Mouse (Mus musculus) hindbrain, embryonic 15.5 days (tissue): ENCODE measurements around the gene Ubxn2a. TPM values are rescaled to one million over a fixed set of nuclear protein-coding genes. Genes with fewer than 3 reads are reported as not detected.

Source experiments
- ATAC-seq: fragments of 200-750 bp; cut with Nextera tagmentation; 2 replicates; pipeline ENCODE4 v1.8.0; 2017; ENCODE audit warnings: low read depth, moderate number of reproducible peaks, moderate TSS enrichment; ENCODE audit not compliant: low FRiP score
- H3K27ac ChIP-seq: fragments of 300-500 bp; sonication (generic); replicated peaks from 2 replicates; pipeline ENCODE4 v1.5.1; 2015; ENCODE audit warnings: mild to moderate bottlenecking, inconsistent platforms
- H3K27me3 ChIP-seq: fragments of 300-500 bp; sonication (generic); 2 replicates; pipeline ENCODE4 v1.6.1; 2015; ENCODE audit warnings: control low read depth, inconsistent platforms
- H3K36me3 ChIP-seq: fragments of 300-500 bp; sonication (generic); 2 replicates; pipeline ENCODE4 v1.6.1; 2015; ENCODE audit warnings: control low read depth, inconsistent platforms
- H3K4me1 ChIP-seq: fragments of 300-500 bp; sonication (generic); replicated peaks from 2 replicates; pipeline ENCODE4 v1.6.1; 2015; ENCODE audit warnings: control low read depth, inconsistent platforms
- H3K4me2 ChIP-seq: fragments of 300-500 bp; sonication (generic); 2 replicates; pipeline ENCODE4 v1.6.1; 2015; ENCODE audit warnings: moderate library complexity, mild to moderate bottlenecking, inconsistent platforms
- H3K4me3 ChIP-seq: fragments of 300-500 bp; sonication (generic); 2 replicates; pipeline ENCODE4 v1.5.1; 2015; ENCODE audit warnings: mild to moderate bottlenecking, inconsistent platforms
- H3K9ac ChIP-seq: fragments of 300-500 bp; sonication (generic); 2 replicates; pipeline ENCODE4 v1.6.1; 2015; ENCODE audit warnings: inconsistent platforms
- H3K9me3 ChIP-seq: fragments of 300-500 bp; sonication (generic); 2 replicates; pipeline ENCODE4 v1.6.1; 2016; ENCODE audit warnings: control low read depth, inconsistent platforms
- WGBS: fragments of 180-500 bp; shearing (Covaris S2); methylation state at CpG from one replicate; pipeline ENCODE4 v1.1.7; 2015; 5-methylcytosine and 5-hydroxymethylcytosine counted together
- polyA plus RNA-seq: library from polyadenylated mRNA; unstranded; fragments of >200 nt; fragmentation: Nextera tagmentation; extraction: Ambion mirVana; gene quantifications from 2 replicates; pipeline ENCODE4 v1.2.1, GENCODE M21; 2015

Gene Ubxn2a
- polyA plus RNA-seq, 1 experiment from 2014 or later: 44.7 TPM

DNA sequence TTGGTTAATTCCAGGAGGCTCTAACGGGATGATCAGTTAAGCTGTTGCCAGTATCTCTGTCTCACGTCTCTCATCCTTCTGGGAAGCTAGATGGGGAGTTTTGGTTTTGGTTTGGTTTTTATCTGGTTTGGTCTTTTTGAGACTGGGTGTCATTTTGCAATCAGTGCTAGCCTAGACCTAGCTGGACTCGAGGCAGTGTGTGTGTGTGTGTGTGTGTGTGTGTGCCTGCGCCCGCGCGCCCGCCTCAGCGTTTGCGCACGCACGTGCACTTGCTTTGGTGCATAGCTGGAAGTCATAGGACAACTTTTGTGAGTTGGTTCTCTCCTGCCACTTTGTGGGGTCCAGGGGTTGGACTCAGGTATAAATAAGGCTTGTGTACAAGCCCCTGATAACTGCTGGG is 63.8 kb downstream of the Ubxn2a start:
- 0 out of 2 replicates have a peak, but pooled peaks have one; percentile 35 for ATAC-seq
- Histone ChIP-seq H3K36me3 (no peaks in the 10 kb centered on the region; the same call in 1 of the 2 replicates), H3K27me3 (peaks cover 4% of the 10 kb centered on the region; the same call in 1 of the 2 replicates), H3K4me1 (peaks cover 26% of the 10 kb centered on the region), H3K27ac (peak overlapping the region; percentile 53; the same call in 1 of the 2 replicates), H3K4me3 (peak overlapping the region; percentile 71), H3K9ac (peak overlapping the region; percentile 58), H3K4me2 (peak overlapping the region; percentile 65), H3K9me3 (no peaks in the 10 kb centered on the region)
- 0% methylated on average over 12 of the region's 12 CpGs for WGBS

DNA sequence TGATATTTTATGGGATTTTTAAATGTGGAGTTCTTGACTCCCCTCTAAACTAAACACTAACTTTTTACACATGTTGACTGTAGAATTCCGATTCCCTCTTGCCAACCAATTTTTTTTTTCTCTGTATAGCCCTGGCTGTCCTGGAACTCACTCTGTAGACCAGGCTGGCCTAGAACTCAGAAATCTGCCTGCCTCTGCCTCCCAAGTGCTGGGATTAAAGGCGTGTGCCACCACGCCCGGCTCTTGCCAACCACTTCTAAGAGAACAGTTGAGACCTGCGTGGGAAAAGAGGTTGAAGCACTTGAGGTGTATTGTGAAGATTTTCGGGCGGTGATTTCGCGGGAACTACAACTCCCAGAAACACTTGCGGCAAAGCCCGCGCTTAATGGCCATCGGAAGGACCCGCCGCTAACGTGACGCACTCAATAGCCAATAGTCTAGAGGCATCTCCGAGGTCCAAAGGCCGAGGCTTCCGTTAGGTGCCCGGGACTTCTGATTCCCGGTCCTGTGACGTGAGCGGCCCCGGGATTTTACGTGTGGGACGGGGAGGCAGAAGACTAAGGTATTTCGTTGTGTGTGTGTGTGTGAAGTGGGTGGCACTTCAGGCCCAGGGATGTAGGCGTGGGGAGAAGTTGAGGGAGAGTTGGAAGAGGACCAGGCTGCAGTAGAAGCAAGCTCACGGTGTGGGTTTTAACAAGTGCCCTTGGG is 64.5 kb downstream of the Ubxn2a start, which contains the start of gene Wdcp:
Gene Wdcp (plus strand): TSS at position 414 of the 708 bp plus-strand sequence.
- peak within 1 kb of the TSS; percentile 58 for H3K9ac ChIP-seq
- H3K4me1 ChIP-seq: peaks cover 26% of the 10 kb centered on the region
- peaks cover 4% of the 10 kb centered on the region; the same call in 1 of the 2 replicates for H3K27me3 ChIP-seq
- peak; percentile 91 for ATAC-seq
- 1% methylated on average over 30 of the region's 30 CpGs for WGBS
- H3K36me3 ChIP-seq: no peaks in the 10 kb centered on the region
- H3K4me3 ChIP-seq: peak within 1 kb of the TSS; percentile 71
- H3K27ac ChIP-seq: peak within 1 kb of the TSS; percentile 53
- no peaks in the 10 kb centered on the region for H3K9me3 ChIP-seq
- peak within 1 kb of the TSS; percentile 88 for H3K4me2 ChIP-seq

DNA sequence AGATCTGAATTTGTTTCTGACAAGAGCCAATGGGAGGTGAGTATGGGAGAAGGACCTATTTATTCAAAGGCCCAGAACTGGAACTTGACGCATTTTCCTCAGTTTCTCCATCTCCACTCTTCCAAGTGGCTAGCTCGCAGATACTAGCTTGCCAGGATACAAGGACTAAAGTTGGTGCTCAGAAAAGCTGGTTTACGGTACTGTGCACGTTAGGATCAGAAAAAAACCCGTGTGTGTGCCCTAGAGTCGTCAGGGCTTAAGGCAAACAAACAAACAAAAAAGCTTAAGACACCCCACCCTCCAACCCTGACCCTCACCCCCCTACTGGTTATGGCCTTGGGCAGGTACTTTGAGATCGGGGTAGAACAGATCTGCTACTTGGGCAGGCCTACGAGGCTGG is 65.0 kb downstream of the Ubxn2a start:
- Histone ChIP-seq H3K36me3 (no peaks in the 10 kb centered on the region), H3K9me3 (no peaks in the 10 kb centered on the region), H3K27me3 (peaks cover 4% of the 10 kb centered on the region; the same call in 1 of the 2 replicates), H3K4me1 (peaks cover 26% of the 10 kb centered on the region), H3K4me3 (no peak overlapping the region), H3K4me2 (no peak overlapping the region), H3K27ac (no peak overlapping the region), H3K9ac (no peak overlapping the region)
- no peak for ATAC-seq
- WGBS: 88% methylated on average over 8 of the region's 8 CpGs

DNA sequence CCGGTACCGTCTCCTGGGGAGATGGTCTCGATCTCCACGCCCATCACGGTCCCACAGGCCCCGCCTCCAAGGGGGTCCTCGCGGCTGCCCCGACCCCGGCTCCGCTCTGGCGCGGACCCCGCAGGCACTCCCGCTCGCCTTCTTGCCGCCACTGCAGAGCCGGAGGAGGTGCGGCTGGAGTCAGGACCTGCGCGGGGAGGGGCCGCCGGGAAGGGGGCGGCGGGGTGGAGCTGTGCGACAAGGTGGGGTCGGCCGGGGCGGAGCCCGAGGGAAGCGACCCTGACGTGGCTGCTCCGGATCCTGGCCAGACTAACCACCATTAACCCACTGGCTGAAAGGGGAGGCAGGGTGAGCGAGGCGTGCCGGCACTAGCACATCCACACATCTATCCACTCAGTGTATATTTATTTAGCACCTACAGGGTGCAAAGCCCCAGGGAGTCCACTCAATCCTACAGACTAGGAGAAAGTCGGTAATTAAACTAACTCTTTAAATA is 66.1 kb downstream of the Ubxn2a start, which contains the start of gene Fkbp1b:
Gene Fkbp1b (minus strand): TSS at position 200 of the 496 bp plus-strand sequence.
- no peaks in the 10 kb centered on the region for H3K36me3 ChIP-seq
- H3K27me3 ChIP-seq: peaks cover 4% of the 10 kb centered on the region; the same call in 1 of the 2 replicates
- peaks cover 26% of the 10 kb centered on the region for H3K4me1 ChIP-seq
- H3K9ac ChIP-seq: peak within 1 kb of the TSS; percentile 63
- H3K4me2 ChIP-seq: peak within 1 kb of the TSS; percentile 88
- H3K27ac ChIP-seq: no peak within 1 kb of the TSS; the same call in 1 of the 2 replicates
- H3K4me3 ChIP-seq: peak within 1 kb of the TSS; percentile 59
- no peaks in the 10 kb centered on the region for H3K9me3 ChIP-seq
- peak; percentile 61 for ATAC-seq
- WGBS: under 1% methylated on average over 35 of the region's 37 CpGs

DNA sequence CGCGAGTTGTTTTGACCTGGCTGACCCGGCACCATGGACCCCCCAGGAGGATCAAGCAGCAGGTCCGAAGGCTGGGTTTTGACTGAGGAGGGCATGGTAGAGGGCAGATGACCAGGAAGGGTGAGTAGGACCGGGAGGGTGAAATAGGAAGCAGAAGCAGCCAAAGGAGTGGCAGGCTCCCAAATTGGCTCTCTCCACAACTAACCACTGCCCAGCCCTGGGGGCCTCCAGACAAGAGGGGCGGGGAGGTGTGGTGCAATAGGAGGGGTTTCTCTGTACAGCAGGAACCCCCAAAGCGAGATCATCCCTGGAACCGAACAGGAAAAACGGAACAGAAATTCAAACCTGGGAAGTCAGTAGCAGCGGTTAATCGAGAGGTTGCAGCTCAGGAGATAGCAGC is 66.8 kb downstream of the Ubxn2a start:
- Histone ChIP-seq H3K4me3 (peak overlapping the region; percentile 59), H3K27ac (no peak overlapping the region), H3K9ac (peak overlapping the region; percentile 63), H3K4me2 (peak overlapping the region; percentile 88), H3K9me3 (no peaks in the 10 kb centered on the region), H3K36me3 (no peaks in the 10 kb centered on the region), H3K27me3 (peaks cover 4% of the 10 kb centered on the region; the same call in 1 of the 2 replicates), H3K4me1 (peaks cover 26% of the 10 kb centered on the region)
- ATAC-seq: peak; percentile 7; the same call in 1 of the 2 replicates
- WGBS: 1% methylated on average over 11 of the region's 11 CpGs

DNA sequence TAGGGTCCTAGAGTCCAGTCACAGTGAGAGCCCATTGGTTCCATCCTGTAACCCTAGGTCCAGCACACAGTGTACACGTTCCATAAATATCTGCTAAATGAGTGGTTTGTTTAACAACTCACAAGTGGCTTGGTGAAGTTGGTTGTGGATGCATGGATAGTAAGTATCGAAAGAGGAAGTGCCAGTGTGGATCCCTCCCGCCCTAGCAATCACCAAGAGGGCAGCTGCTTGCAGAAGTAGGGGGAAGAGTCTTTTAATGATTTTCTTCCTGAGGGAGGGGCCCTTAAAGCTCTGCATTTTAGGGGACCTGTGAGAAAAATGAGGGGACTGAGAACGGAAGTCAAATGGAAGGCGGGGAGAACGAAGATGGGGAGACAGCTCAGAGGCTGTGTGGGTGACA is 67.5 kb downstream of the Ubxn2a start:
- no peak for ATAC-seq
- peaks cover 4% of the 10 kb centered on the region; the same call in 1 of the 2 replicates for H3K27me3 ChIP-seq
- no peaks in the 10 kb centered on the region for H3K9me3 ChIP-seq
- no peaks in the 10 kb centered on the region for H3K36me3 ChIP-seq
- peak overlapping the region; percentile 88 for H3K4me2 ChIP-seq
- H3K27ac ChIP-seq: no peak overlapping the region
- peak overlapping the region; percentile 59 for H3K4me3 ChIP-seq
- no peak overlapping the region for H3K9ac ChIP-seq
- H3K4me1 ChIP-seq: peaks cover 26% of the 10 kb centered on the region
- 65% methylated on average over 6 of the region's 6 CpGs for WGBS

DNA sequence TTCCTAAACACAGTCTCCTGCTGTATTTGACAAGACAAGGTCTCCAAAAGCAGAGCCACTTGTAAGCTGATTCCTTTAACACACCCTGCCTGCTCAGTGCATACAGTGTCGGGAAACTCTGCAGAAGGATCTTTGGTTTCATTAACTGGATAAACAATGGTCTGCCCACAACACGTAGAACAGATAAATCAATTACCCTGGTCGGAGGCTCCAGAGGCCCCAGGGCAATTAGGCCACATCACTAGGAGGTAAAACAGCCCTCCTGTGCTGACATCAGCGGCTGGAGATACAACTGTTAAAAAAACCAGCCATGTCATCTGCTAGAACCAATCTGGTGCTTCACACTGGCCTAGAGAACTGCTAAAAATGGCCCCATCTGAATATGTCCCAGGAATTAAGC is 70.5 kb downstream of the Ubxn2a start:
- Histone ChIP-seq H3K27ac (no peak overlapping the region), H3K4me3 (no peak overlapping the region), H3K27me3 (peaks cover 4% of the 10 kb centered on the region; the same call in 1 of the 2 replicates), H3K4me2 (no peak overlapping the region), H3K36me3 (peaks cover 5% of the 10 kb centered on the region), H3K4me1 (peaks cover 14% of the 10 kb centered on the region), H3K9ac (no peak overlapping the region), H3K9me3 (no peaks in the 10 kb centered on the region)
- WGBS: 56% methylated on average over 4 of the region's 4 CpGs
- no peak for ATAC-seq

Other genes starting within 250 kb of the Ubxn2a start
- 0.91 and 1.1 TPM in 2 replicates for gene Fam228a, start 169.3 kb downstream of the Ubxn2a start, polyA plus RNA-seq
- gene Pfn4, start 138.7 kb downstream of the Ubxn2a start, polyA plus RNA-seq: 13.7 and 13.8 TPM in 2 replicates
- 7.2 TPM in 2 replicates for gene Fam228b, start 138.4 kb downstream of the Ubxn2a start, polyA plus RNA-seq
- gene Sf3b6, start 90.2 kb downstream of the Ubxn2a start, polyA plus RNA-seq: 174 and 203 TPM in 2 replicates
- 60.0 and 71.2 TPM in 2 replicates for gene Fkbp1b, start 66.1 kb downstream of the Ubxn2a start, polyA plus RNA-seq
- gene Wdcp, start 64.4 kb downstream of the Ubxn2a start, polyA plus RNA-seq: 14.2 and 14.9 TPM in 2 replicates
- gene Mfsd2b, start 33.3 kb downstream of the Ubxn2a start, polyA plus RNA-seq: 2.4 and 2.6 TPM in 2 replicates
- 9.0 and 10.2 TPM in 2 replicates for gene Atad2b, start 9.6 kb upstream of the Ubxn2a start, polyA plus RNA-seq